Mouse (Mus musculus) spleen, adult 2 months (tissue): ENCODE measurements around the gene Xiap. TPM values are rescaled to one million over a fixed set of nuclear protein-coding genes. Genes with fewer than 3 reads are reported as not detected.
"Not testable (repeated sequence)": the region's sequence is repeated elsewhere in the genome, so short reads cannot be mapped to it uniquely, and the experiment has no call there.

ENCODE experiments used
- DNase-seq, 2 experiments: peaks; one replicate each; pipeline versions ENCODE4 v3.0.0 to v3.0.0-alpha.2; 2012 to 2021; ENCODE audit warnings: low spot score in 2 of 2, low read depth in 1 of 2
- H3K27ac ChIP-seq: fragments of 200-500 bp; 2 replicates; pipeline ENCODE4 v1.5.1; 2012; ENCODE audit warnings: low read length, inconsistent platforms; ENCODE audit not compliant: insufficient read depth
- H3K27me3 ChIP-seq: fragments of 200-500 bp; 2 replicates; pipeline ENCODE4 v1.6.1; 2012; ENCODE audit warnings: mild to moderate bottlenecking, moderate library complexity, low read length, inconsistent platforms; ENCODE audit not compliant: control insufficient read depth, insufficient read depth
- H3K36me3 ChIP-seq: fragments of 200-500 bp; 2 replicates; pipeline ENCODE4 v1.6.1; 2012; ENCODE audit warnings: mild to moderate bottlenecking, low read length, inconsistent platforms; ENCODE audit not compliant: control insufficient read depth, insufficient read depth
- H3K4me1 ChIP-seq: fragments of 200-500 bp; 2 replicates; pipeline ENCODE4 v1.6.1; 2011; ENCODE audit warnings: inconsistent platforms; ENCODE audit not compliant: control insufficient read depth, insufficient read depth, insufficient read length
- H3K4me3 ChIP-seq: fragments of 200-500 bp; 2 replicates; pipeline ENCODE4 v1.5.1; 2011; ENCODE audit warnings: mild to moderate bottlenecking, inconsistent platforms; ENCODE audit not compliant: insufficient read depth, insufficient read length; ENCODE audit errors: extremely low read depth
- CTCF ChIP-seq: fragments of 200-500 bp; IDR thresholded peaks from 2 replicates; pipeline ENCODE4 v1.5.1; 2011; ENCODE audit warnings: mild to moderate bottlenecking, inconsistent platforms; ENCODE audit not compliant: insufficient read depth, insufficient read length, insufficient replicate concordance; ENCODE audit errors: extremely low read depth
- POLR2A ChIP-seq: fragments of 200-500 bp; IDR thresholded peaks from 2 replicates; pipeline ENCODE4 v1.6.1; 2011; ENCODE audit warnings: low read depth, low read length, inconsistent platforms
- WGBS: fragments of 180-500 bp; shearing (Covaris S2); methylation state at CpG from one replicate; pipeline ENCODE4 v1.1.7; 2018; 5-methylcytosine and 5-hydroxymethylcytosine counted together
- polyA plus RNA-seq: library from polyadenylated mRNA; depleted of rRNA; stranded (reverse); fragments of >200 nt; gene quantifications from 2 replicates; pipeline ENCODE4 v1.2.3, GENCODE M21; 2012; rRNA removed

The Xiap gene
- polyA plus RNA-seq: 3.6 and 6.5 TPM in 2 replicates

DNA sequence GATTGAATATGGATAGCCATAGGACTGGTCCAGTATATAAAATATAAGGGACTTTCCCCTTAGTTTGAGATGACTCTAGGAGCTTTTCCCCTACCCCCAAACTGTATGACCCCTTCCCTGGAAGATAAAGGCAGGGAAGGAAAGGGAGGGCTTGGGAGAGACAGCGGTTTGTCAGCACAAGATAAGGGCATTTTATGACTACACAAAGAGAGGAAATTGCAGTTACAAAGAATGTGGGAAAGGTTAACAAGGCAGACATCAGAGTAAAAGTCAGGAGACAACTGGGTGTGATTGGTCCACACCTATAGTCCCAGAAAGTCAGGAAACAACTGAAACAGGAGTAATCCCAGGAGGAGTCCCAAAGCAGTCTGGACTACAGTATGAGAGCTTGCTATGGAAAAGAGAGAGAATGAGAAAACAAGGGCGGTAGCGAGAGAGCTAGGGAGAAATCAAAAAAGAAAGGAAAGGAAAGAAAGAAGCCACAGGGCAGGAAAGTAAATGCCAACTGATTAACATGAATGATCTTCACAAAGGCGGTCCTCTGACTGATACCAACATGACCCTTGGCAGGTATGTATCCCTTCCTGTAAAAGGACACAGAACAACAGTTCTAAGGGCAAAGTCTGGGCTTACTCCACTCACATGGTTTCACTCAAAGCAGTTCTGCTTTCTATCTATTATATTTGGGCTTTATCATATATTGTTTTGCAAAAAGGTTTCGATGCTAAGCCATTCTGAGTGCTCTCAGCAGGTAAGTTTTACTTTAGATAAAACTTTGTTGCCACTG, at the start of gene Xiap:
Gene Xiap, plus strand, starts transcription at position 398 of the 787 bp plus-strand sequence.
- no peak within 1 kb of the TSS for H3K4me3 ChIP-seq
- no peak for TF ChIP-seq CTCF
- TF ChIP-seq POLR2A: no peak
- H3K27ac ChIP-seq: no peak within 1 kb of the TSS
- no peaks in the 10 kb centered on the region for H3K27me3 ChIP-seq
- 78% methylated on average over 5 of the region's 5 CpGs for WGBS
- H3K36me3 ChIP-seq: no peaks in the 10 kb centered on the region
- no peaks in the 10 kb centered on the region for H3K4me1 ChIP-seq
- no peak for DNase-seq

DNA sequence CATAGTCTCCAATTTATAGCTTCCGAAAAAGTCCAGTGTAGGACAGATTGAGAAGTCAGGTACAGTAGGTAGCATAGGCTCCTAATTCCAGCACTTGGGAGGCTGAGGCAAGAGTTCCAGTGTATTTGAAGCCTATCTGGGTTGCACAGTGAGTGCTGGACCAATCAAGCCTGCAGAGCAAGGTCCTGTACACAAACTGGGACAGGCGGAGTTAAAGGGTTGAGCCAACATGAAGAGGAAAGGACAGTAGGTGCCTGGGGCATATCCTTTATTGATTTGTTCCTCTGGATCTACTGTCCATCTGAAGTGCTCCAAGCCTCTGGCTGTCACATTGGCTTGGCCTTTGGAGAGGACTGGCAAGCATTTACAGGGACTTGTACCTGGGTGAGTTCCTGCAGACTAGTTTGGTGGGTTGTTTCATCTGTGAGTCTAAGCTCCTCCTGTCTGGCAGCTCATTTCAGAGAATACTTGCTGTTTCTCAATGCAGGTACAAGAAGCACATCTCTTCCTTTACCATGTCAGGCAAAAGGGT, 46.7 kb upstream of the Xiap start:
- 82% methylated on average over 2 of the region's 2 CpGs for WGBS

DNA sequence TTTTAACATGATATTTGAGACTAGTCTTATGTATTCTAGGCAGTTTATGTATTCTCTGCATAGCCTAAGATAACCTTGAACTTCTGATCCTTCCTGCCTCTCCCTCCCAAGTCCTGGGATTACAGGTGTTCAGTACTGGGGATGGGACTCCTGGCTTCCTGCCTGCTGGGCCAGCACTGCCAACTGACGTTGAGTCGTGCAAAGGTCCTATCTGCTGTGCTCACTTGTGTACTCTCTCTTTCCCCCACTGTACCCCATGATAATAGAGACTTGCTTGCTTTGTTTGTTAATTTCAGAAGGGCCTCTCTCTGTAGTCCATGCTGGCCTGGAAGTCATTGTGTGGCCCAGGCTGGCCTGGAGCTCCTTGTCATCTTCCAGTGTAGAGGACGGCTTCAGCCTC, 45.7 kb upstream of the Xiap start:
- WGBS: 81% methylated on average over 3 of the region's 3 CpGs
- Histone ChIP-seq H3K27ac (no peak overlapping the region), H3K36me3 (no peaks in the 10 kb centered on the region), H3K27me3 (no peaks in the 10 kb centered on the region), H3K4me3 (no peak overlapping the region), H3K4me1 (no peaks in the 10 kb centered on the region)
- no peak for TF ChIP-seq POLR2A
- no peak for TF ChIP-seq CTCF
- DNase-seq: no peak

More for the DNA sequence above, 46.7 kb upstream of the Xiap start:
- no peak for TF ChIP-seq POLR2A
- Histone ChIP-seq H3K36me3 (no peaks in the 10 kb centered on the region), H3K27me3 (no peaks in the 10 kb centered on the region), H3K4me3 (no peak overlapping the region), H3K27ac (no peak overlapping the region), H3K4me1 (no peaks in the 10 kb centered on the region)
- no peak for DNase-seq

DNA sequence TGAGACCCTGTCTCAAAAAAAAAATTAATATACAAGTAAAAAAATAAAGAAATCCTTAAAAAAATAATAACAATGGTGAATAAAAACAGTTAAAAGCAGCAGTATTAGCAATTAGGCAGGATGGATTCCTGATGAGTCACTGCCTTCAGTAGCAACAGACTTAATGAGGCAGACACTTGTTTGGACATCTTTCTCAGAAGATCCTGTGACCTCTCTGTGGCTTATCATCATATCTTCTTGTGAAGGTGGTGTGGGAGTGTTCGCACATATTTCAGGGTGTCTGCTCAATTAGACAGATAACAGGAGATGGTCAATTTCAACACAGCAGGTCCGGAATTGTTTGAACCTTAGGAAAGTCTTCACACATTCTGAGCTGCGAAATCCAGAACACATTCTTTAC, 45.0 kb upstream of the Xiap start:
- Histone ChIP-seq H3K4me3 (no peak overlapping the region), H3K27me3 (no peaks in the 10 kb centered on the region), H3K36me3 (no peaks in the 10 kb centered on the region), H3K4me1 (no peaks in the 10 kb centered on the region), H3K27ac (no peak overlapping the region)
- 92% methylated on average over 3 of the region's 3 CpGs for whole genome bisulfite sequencing
- no peak for DNase-seq
- no peak for TF ChIP-seq POLR2A
- TF ChIP-seq CTCF: no peak

DNA sequence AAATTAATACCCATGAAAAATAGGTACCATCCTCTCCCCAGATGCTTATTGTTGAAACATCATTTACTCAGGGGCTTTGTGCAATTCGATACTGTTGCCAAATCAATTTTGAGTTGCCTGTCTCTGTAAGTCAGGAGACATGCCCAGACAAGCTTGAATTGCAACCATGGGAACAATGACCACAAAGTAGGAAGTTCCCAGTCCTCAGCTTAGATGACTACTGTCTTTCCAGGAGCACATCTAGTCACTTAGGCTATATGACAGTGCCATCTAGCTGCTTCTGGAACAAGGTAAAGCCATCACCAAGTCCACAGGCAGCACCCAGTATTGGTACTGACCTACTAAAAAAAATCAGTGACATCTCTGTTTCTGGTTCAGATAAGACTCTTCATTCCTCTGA, 41.4 kb upstream of the Xiap start:
- no peaks in the 10 kb centered on the region for H3K27me3 ChIP-seq
- no peak for DNase-seq
- WGBS: 38% methylated on average over 1 of the region's 1 CpGs
- H3K4me3 ChIP-seq: no peak overlapping the region
- H3K4me1 ChIP-seq: no peaks in the 10 kb centered on the region
- H3K27ac ChIP-seq: no peak overlapping the region
- no peaks in the 10 kb centered on the region for H3K36me3 ChIP-seq
- TF ChIP-seq CTCF: no peak
- TF ChIP-seq POLR2A: no peak

DNA sequence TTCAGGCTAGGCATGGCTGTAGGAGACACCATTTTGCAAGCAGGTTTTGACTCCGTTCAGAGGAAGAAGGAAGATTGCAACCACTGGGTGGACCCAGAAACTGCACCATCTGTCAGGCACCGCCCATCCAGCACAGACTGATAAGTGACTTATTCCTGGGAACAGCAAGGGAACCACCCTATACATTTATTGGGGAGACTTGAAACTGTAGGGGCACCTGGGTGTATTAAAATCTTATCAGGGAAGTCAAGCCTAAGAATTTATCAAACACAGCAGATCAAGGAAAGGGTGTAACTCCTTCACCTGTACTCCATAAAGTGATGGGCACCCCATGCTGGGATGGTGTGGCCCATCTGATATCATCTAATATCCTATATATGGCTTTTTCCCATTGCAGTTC, 40.0 kb upstream of the Xiap start:
- 73% methylated on average over 2 of the region's 2 CpGs for WGBS
- no peaks in the 10 kb centered on the region for H3K36me3 ChIP-seq
- no peaks in the 10 kb centered on the region for H3K27me3 ChIP-seq
- H3K4me1 ChIP-seq: no peaks in the 10 kb centered on the region
- no peak for DNase-seq
- no peak overlapping the region for H3K27ac ChIP-seq
- no peak overlapping the region for H3K4me3 ChIP-seq
- no peak for TF ChIP-seq POLR2A
- no peak for TF ChIP-seq CTCF

DNA sequence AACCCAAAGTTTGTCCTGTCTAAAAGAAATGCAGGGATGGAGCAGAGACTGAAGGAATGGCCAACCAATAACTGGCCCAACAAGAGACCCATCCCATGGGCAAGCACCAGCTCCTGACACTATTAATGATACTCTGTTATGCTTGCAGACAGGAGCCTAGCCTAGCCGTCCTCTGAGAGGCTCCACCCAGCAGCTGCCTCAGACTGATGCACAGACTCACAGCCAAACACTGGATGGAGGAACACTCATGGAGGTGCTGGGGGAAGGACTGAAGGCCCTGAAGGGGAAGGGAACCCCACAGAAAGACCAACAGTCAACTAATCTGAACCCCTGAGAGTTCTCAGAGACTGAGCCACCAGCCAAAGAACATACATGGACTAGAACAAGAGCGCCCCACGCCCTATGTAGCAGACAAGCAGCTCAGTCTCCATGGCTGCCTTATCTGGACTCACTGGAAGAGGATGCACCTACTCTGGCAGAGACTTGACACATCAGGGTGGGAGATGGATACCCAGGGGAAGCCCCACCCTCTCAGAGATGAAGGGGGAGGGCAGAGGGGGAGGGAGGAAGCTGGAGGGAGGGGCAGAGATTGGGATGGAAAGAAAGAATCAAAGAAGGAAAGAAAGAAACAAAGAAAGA, 33.6 kb upstream of the Xiap start:
- WGBS: 94% methylated on average over 2 of the region's 3 CpGs
- not testable (repeated sequence) for H3K27me3 ChIP-seq, DNase-seq, H3K36me3 ChIP-seq, H3K4me3 ChIP-seq, H3K27ac ChIP-seq, H3K4me1 ChIP-seq

DNA sequence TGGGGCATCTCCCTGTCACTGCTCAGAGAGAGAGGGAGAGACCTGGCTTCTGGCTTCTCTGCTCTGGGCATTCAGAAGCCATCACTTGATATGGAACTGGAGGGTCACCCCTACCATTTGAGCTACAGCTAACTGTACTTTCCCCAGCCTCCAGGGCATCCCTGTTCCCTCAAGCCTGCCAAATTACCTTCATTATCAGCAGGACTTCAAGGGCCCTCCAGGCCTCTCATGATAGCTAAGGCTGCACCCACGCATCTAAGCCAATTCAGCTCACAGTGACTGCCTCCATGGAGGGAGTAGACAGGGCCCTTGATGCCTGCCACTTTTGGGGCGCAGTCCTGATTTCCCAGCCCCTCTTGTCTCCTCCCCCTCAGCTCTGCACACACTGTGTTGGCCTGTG, 32.5 kb upstream of the Xiap start:
- WGBS: 90% methylated on average over 2 of the region's 2 CpGs
- H3K27ac ChIP-seq, H3K27me3 ChIP-seq, H3K4me1 ChIP-seq, DNase-seq, H3K36me3 ChIP-seq, H3K4me3 ChIP-seq: not testable (repeated sequence)
